ENCODE assay signal across 11 mouse cellular contexts in the genomic region with DNA sequence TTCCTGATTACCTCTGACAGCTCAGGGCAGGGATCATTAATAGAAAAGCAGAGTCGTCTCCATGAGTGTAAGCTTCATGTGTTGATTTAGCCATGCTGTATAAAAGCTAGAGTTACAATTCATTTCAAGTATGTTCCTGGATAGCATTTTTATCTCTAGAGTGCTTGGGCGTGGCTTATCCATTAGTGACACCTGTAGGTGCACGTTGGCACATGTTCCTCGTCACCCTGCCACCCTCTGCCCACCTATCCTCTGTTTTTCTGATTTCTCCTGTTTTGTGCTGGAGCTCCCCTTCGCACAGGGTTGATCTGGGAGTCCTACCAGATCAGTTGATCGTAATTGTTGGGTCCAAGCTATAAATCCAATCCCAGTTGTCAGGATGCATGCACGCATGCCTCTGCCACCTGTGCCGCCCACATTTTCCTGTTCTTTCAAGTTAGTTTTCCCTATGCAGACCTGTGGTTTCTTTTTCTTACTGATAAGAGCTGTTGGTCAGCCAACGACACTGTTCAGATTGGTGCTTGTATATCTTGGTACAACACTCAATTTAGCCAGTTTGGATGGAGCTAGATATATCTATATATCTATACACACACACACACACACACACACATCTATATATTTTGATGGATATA. TPM values are rescaled to one million over a fixed set of nuclear protein-coding genes. Genes with fewer than 3 reads are reported as not detected.
DNase-seq lines count a peak whose midpoint lies in the region; ATAC-seq and TF ChIP-seq lines count a peak whose summit lies in the region.
"Had no signal": no experiment of that assay in that cellular context is flagged by ENCODE, and none has a peak within 500 bp of the region (broad histone marks: within the 10 kb centered on the region; RNA-seq: fewer than 3 reads in every experiment).

No protein-coding gene starts in this region.

- no peak overlapping the region for H3K27ac ChIP-seq in limb, embryonic 13.5 days
- no peak overlapping the region for H3K27ac ChIP-seq in limb, embryonic 10.5 days
- no peak overlapping the region for H3K27ac ChIP-seq in intestine, embryonic 14.5 days (ENCODE audit: low read depth)

- TF ChIP-seq POLR2A in myocyte (IDR thresholded peaks at IDR 0.05; ENCODE audit: insufficient read length, low read depth) = peak; percentile 40

- peaks cover 80% of the 10 kb centered on the region for H3K4me1 ChIP-seq in limb, embryonic 13.5 days
- peaks cover 42% of the 10 kb centered on the region for H3K4me1 ChIP-seq in limb, embryonic 10.5 days
- H3K4me1 ChIP-seq in intestine, embryonic 14.5 days (replicated peaks; ENCODE audit: control insufficient read depth, insufficient read depth, low read length) = peaks cover 45% of the 10 kb centered on the region

- no peak for ATAC-seq in limb, embryonic 13.5 days (ENCODE audit: low FRiP score, low read depth)
- no peak for ATAC-seq in intestine, embryonic 14.5 days (replicated peaks; ENCODE audit: low FRiP score, low TSS enrichment, low read depth)
- no peak for ATAC-seq in inflammation-experienced regulatory T-cells, adult 6 months

- no peaks in the 10 kb centered on the region for H3K9me3 ChIP-seq in limb, embryonic 13.5 days
- no peaks in the 10 kb centered on the region for H3K9me3 ChIP-seq in limb, embryonic 10.5 days (replicated peaks)
- H3K9me3 ChIP-seq in intestine, embryonic 14.5 days (ENCODE audit: control insufficient read depth, low read length) = no peaks in the 10 kb centered on the region

- DNase-seq in cerebellum, adult 9-11 months = peak; percentile 5
- no peak for DNase-seq in cerebellum, adult 11 months
- DNase-seq in limb, embryonic 10.5 days (ENCODE audit: low spot score) = no peak
- DNase-seq in intestine, embryonic 14.5 days (ENCODE audit: low spot score) = peak; percentile 53
- DNase-seq in thymus, postnatal 4 days = no peak
- DNase-seq: embryo, embryonic 11 days; kidney, adult 8-10 months; right cerebral cortex, postnatal 4 days had no signal

- H3K27me3 ChIP-seq in limb, embryonic 13.5 days = no peaks in the 10 kb centered on the region
- H3K27me3 ChIP-seq in limb, embryonic 10.5 days (ENCODE audit: low read depth, poor library complexity, severe bottlenecking) = no peaks in the 10 kb centered on the region
- H3K27me3 ChIP-seq in intestine, embryonic 14.5 days (replicated peaks; ENCODE audit: control insufficient read depth, insufficient read depth, low read length) = no peaks in the 10 kb centered on the region
- H3K27me3 ChIP-seq in myocyte (ENCODE audit: control insufficient read depth, insufficient read depth, insufficient read length) = no peaks in the 10 kb centered on the region

- 73% methylated on average over 9 of the region's 9 CpGs for WGBS in limb, embryonic 13.5 days
- WGBS in limb, embryonic 10.5 days = 88% methylated on average over 9 of the region's 9 CpGs
- 69% methylated on average over 9 of the region's 9 CpGs for WGBS in intestine, embryonic 14.5 days

- no peak overlapping the region for H3ac ChIP-seq in myocyte (ENCODE audit: control insufficient read depth, insufficient read length)

- H3K4me3 ChIP-seq in limb, embryonic 13.5 days = no peak overlapping the region
- H3K4me3 ChIP-seq in limb, embryonic 10.5 days = no peak overlapping the region
- no peak overlapping the region for H3K4me3 ChIP-seq in intestine, embryonic 14.5 days (ENCODE audit: low read depth, low read length)
- peak overlapping the region; percentile 100 for H3K4me3 ChIP-seq in myocyte

- H3K36me3 ChIP-seq in limb, embryonic 13.5 days = peaks cover 99% of the 10 kb centered on the region
- H3K36me3 ChIP-seq in limb, embryonic 10.5 days = peaks cover 99% of the 10 kb centered on the region
- H3K36me3 ChIP-seq in intestine, embryonic 14.5 days (ENCODE audit: control insufficient read depth, insufficient read depth, low read length) = peaks cover 99% of the 10 kb centered on the region
- peaks cover 97% of the 10 kb centered on the region for H3K36me3 ChIP-seq in myocyte (ENCODE audit: control insufficient read depth, insufficient read depth)

- H3K9ac ChIP-seq in limb, embryonic 13.5 days = no peak overlapping the region
- H3K9ac ChIP-seq in intestine, embryonic 14.5 days (ENCODE audit: low read length) = no peak overlapping the region

- H3K79me2 ChIP-seq in myocyte (ENCODE audit: control insufficient read depth, insufficient read depth) = peaks cover 96% of the 10 kb centered on the region

- 0 out of 2 replicates have a peak overlapping the region, but pooled peaks have one; percentile 100 for H3K4me2 ChIP-seq in limb, embryonic 13.5 days (replicated peaks)
- no peak overlapping the region for H3K4me2 ChIP-seq in intestine, embryonic 14.5 days (ENCODE audit: low read length)
- H3K4me2 ChIP-seq in myocyte (ENCODE audit: low read depth) = peak overlapping the region; percentile 99

TF ChIP-seq in myocyte, 11 proteins besides CTCF, POLR2A, EP300 and RAD21:
- peak; percentile 78 for TF ChIP-seq POLR2AphosphoS2 (IDR thresholded peaks at IDR 0.05; ENCODE audit: insufficient read length, low read depth)
- no peak for TF ChIP-seq MYOG (IDR thresholded peaks at IDR 0.05; ENCODE audit: control insufficient read depth in 1 of 3, insufficient read depth in 1 of 3, insufficient read length in 2 of 3, low read depth in 2 of 3)
- no peak for TF ChIP-seq TCF12 (IDR thresholded peaks at IDR 0.05; ENCODE audit: insufficient read depth, poor library complexity, severe bottlenecking)
- TF ChIP-seq MYOD1 (IDR thresholded peaks at IDR 0.05; ENCODE audit: control insufficient read depth in 1 of 3, insufficient read length in 2 of 3, low read depth in 2 of 3) = peak in 1 of 3 experiments; percentile 62

RNA-seq across cellular contexts. Expression of gene Scd2, which starts 8.3 kb away (rescaled TPM):
- 197 and 219 TPM in 2 replicates for polyA plus RNA-seq in limb, embryonic 13.5 days (2015; fragmentation: Nextera tagmentation; extraction: Ambion mirVana)
- 324 and 335 TPM in 2 replicates for polyA plus RNA-seq in limb, embryonic 10.5 days (2016; fragmentation: Nextera tagmentation; extraction: Ambion mirVana)
- polyA plus RNA-seq in intestine, embryonic 14.5 days (2014; fragmentation: Nextera tagmentation; extraction: Ambion mirVana) = 341 and 386 TPM in 2 replicates
- 868 TPM for polyA plus RNA-seq in myocyte (2012; fragmentation: generic; extraction: Trizol)
- polyA plus RNA-seq in inflammation-experienced regulatory T-cells, adult 6 months (2017; shearing (Covaris generic)) = 10 to 100 TPM; 24.8 to 27.3 (median 25.3) TPM

RNA-seq across cellular contexts. Expression of gene Scd4, which starts 31.1 kb away (rescaled TPM):
- 0.13 and 0.14 TPM in 2 replicates for polyA plus RNA-seq in limb, embryonic 13.5 days (2015; fragmentation: Nextera tagmentation; extraction: Ambion mirVana)
- polyA plus RNA-seq in limb, embryonic 10.5 days (2016; fragmentation: Nextera tagmentation; extraction: Ambion mirVana) = 0.08 and 0.11 TPM in 2 replicates
- 0.08 and 0.20 TPM in 2 replicates for polyA plus RNA-seq in intestine, embryonic 14.5 days (2014; fragmentation: Nextera tagmentation; extraction: Ambion mirVana)
- polyA plus RNA-seq in myocyte (2012; fragmentation: generic; extraction: Trizol) = 0.16 TPM
- polyA plus RNA-seq in inflammation-experienced regulatory T-cells, adult 6 months (2017; shearing (Covaris generic)) = under 1 TPM; 0.29 to 0.81 (median 0.55) TPM

Comparison
In these comparisons a context has a peak if more than half of its experiments do, and no peak if none do; other contexts are left out.
1. DNase-seq: peak in cerebellum, adult 9-11 months (single experiment) and intestine, embryonic 14.5 days (single experiment); none in cerebellum, adult 11 months (single experiment), limb, embryonic 10.5 days (single experiment) and thymus, postnatal 4 days (single experiment).